Mouse (Mus musculus): ENCODE measurements around the gene Fas.

Gene Fas

DNA sequence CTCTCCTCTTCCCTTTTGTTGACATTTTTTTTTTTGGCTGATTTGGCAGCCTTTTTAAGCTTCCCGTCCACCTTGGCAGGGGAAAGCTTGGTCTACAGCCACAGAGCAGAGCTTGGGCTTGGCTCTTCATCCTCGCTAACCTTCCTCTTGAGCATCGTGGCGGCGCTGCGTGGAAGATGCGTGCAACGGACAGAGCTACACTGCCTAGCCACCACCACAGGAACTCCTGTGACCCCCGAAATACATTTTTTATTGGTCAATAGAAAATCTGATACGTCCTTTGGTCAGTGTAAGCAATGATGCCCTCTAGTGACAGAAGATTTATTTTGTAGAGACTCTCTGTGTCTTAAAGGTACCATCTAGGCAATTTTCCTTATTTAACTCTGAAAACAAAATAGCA is 6.1 kb upstream of the Fas start:
- no peak for DNase-seq (ENCODE audit: low spot score in 2 of 2)

DNA sequence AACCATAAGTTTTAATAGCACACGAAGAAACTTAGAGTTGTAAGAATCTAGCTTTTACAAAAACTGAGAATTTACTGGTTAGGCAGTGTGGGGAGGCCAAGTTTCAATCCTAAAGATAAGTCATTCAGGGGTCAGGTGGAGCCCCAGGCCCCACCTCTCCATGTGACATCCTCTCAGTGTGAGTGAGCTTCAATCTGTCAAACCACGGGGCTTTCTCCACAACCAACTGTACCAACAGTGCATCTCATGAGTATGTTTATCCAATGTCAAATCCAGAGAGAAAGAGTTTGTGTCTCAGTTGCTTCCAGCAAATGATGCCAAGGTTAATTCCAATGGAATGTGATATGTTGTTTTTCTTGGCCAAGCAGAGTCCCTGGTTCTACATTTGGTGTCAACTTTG is 5.6 kb upstream of the Fas start:
- DNase-seq (ENCODE audit: low spot score in 2 of 2), result no peak

DNA sequence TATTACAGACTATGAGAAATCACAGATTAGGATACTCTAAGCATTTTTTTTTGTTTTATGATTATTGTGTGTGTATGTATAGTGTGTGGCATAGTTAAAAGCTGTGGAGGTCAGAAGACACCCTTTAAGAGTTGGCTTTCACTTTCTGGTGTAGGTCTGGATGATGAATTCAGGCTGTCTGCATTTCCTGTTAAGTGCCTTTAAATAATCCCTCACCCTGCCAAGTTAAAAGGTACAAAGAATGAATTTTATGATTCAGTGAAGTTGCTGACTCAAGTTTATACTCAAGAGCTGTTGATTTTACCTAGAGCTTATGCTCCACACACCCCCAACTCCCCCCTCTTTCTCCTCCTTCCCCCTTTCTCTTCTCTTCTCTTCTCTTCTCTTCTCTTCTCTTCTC is 3.2 kb upstream of the Fas start:
- no peak for DNase-seq (ENCODE audit: low spot score in 2 of 2)

DNA sequence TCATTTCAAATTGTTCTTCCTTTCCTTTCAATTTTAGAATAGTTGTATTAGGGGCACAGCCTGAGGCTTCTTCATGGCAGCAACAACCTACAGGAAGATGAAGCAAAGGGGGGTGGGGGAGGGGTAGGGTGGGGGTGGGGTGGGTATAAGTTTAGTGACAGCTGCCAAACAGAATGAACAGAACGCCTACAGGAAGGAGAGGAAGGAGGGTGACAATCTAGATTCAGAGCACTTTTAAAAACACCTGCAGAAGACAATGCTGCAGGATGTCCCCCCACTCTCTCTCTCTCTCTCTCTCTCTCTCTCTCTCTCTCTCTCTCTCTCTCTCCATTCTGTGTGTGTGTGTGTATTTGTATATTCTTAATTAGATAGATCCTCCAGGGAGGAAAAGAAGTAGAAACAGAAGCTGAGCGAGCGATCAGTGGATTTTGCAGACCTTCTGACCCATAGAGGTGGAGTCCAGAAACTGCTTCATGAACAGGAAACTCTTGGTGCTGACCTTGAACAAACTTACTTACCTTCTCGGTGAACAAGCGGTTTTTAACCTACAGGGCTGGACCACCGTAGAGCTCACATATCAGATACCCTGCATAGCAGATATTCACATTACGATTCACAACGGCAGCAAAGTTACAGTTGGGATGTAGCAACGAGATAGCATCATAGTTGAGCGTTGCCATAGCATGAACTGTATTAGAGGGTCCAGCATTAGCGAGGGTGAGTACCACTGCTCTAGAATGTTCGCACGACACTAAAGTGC is 2.6 kb upstream of the Fas start:
- no peak for DNase-seq (ENCODE audit: low spot score in 2 of 2)

DNA sequence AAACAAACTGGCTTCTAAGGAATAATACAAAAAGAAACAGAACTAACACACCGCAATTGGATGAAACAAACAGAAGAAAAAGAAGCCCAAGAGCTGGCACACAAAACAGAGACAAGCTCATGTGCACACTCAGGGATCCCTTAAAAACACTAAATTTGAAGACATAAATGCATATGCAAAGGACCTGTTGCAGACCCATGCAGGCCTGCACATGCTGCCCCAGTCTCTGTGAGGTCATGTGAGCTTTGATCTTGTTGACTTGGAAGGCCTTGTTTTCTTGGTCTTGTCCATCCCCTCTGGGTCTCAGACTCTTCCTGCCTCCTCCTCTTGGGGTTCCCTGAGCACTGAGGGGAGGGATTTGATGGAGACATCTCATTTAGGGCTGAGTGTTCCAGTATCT is 1.8 kb upstream of the Fas start:
- no peak for DNase-seq (ENCODE audit: low spot score in 2 of 2)

DNA sequence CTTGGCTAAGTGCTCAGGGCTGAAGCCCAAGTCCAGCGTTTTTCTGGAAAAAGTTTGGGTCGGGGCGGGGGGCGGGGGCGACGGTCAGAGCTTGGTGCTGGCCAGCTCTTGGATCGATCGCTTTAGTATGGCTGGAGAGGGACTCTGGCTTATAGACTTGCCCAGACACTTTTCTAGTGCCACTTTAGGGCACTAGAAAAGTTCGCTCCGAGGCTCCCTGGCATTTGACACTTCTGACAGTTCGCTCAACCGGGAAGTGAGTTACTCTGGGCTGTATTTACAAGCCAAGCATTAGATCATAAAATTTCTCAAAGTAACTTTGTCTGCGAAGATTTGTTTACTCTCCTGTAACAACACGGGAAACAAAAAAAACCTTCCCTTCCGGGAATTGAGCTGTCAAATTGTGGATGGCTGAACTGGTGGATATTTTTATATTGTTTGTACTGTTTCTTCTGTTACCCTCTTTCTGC is 441 bp downstream of the Fas start:
- no peak for DNase-seq (ENCODE audit: low spot score in 2 of 2)

DNA sequence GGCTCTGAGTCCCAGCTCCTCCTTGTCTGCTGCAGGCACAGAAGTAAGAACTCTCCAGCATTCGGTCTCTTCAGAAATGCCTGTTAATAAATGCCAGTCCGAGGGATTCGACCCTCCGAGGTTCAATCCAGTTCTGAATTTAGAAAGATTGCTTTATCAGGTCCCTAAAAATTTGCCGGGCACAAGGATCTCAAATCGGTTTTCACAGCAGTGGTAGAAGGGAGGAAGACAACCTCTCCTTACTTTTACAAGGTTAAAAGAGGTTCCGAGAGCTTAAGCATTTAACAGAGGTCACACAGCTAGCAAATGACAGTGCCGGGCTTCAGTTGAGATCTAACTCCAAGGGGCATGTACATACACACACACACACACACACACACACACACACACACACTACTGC is 913 bp downstream of the Fas start:
- no peak for DNase-seq (ENCODE audit: low spot score in 2 of 2)

DNA sequence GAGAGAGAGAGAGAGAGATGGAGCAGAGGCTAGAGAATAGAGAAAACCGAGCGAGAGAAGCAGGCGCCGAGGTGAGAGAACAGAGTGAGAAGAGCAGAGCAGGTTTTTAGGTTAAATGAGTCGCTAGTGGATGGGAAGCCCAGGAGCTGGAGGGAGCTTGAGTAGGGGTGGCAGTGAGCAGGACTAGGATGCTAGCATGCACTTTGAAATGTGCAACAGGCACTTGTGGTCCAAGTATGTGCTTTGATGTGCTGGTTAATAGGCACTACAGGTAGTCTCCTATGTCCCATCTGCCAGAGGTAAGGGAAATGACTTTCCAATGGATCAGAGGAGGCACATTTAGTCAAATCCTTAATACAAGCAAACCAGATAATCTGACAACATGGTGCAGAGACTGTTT is 1.5 kb downstream of the Fas start:
- no peak for DNase-seq (ENCODE audit: low spot score in 2 of 2)

DNA sequence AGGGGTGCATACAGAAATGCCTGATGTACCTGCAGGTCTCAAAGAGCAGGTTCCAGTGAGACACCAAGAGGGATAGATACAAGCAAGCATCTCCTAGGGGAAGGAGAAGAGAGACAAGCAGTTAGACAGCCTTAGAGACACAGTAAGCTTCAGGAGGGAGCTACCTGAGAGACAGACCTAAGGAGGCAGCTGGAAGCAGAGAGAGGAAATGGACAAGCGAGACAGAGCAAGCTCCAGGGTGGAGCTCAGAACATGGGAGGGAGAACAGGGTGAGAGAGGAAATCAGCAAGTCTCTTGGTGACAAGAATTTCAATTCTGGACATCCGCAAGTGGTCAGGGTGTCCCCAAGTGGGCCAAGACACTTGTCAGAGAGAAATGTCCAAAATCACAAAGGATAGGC is 2.2 kb downstream of the Fas start:
- no peak for DNase-seq (ENCODE audit: low spot score in 2 of 2)

DNA sequence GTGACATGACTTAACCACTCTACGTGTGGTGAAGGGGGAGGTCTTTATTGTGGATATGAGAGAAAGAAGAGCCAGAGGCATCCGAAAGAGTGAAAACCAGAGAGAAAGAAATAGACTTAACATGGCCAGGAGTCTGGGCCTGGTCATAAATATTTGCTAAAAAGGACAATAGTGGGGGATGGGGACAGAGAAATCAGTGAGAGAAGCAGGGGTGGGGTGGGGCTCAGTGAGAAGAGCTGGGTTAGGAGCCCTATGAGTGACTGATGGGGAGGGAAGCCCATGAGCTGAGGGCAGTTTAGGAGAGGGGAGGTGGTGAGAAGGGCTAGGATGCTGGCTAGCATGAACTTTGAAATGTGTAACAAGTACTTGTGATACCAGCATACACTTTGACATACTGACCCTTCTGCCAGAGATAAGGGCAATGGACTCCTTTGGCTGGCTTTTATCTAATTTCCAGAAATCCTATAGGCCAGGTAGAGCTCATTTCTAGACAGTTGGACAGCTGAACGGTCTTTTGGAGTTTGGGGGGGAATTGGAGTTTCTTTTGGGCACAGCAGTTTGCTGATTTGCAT is 3.0 kb downstream of the Fas start:
- DNase-seq (ENCODE audit: low spot score in 2 of 2), result no peak

DNA sequence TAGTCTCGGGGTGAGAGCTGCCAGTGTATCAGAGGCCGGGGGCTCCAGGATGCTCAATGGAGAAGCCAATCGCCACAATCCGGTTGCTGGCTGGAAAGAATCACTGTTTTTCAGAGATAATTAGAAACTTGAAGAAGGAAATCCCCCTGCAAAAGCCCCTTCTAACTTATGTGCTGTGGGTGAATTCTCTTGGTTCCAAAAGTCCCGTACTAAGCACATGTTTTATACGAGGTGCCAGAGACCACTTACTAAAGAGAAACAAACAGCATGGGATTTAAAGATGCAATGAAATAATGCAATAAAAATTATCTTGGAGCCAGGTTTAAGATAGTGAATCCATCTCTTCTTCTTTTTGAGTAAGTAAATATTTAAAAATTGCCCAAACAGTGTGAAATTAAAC is 5.0 kb downstream of the Fas start:
- DNase-seq (ENCODE audit: low spot score in 2 of 2), result no peak

DNA sequence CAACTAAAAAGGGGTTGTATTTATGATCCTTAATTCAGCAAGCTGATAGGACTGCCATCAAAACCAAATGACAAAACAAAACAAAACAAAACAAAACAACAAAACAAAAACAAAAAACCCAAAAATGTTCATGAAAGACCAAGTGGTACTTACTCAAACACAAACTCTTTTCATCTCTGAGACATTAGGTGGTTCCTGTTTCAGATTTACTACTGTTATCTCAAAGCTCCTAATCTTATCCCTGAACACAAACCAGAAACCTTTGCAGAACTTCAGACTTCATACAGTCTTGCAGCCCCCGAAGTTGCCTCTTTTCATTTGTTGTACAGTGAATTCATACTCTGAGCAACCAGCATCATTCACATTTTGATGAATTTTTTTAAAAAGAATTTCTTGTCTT is 8.1 kb downstream of the Fas start:
- DNase-seq (ENCODE audit: low spot score in 2 of 2), result no peak

DNA sequence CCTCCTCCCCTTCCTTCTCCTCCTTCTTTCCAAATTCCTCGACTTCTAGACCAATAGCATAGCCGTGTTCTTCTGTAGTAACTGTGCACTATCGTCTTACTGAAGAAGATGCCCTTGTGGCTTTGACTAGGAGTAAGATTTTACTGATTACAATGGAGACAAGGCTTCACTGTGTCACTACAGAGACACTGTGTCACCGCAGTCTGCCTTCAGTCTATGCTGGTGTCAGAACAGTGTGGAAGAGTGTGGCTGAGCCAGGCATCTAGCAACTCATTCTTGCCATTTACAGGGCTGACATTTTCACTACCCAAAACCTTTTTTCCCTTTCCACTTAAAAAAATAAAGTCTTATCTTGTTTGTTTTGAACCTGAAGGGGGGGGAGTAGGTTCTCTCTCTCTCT is 8.8 kb downstream of the Fas start:
- DNase-seq (ENCODE audit: low spot score in 2 of 2), result no peak

DNA sequence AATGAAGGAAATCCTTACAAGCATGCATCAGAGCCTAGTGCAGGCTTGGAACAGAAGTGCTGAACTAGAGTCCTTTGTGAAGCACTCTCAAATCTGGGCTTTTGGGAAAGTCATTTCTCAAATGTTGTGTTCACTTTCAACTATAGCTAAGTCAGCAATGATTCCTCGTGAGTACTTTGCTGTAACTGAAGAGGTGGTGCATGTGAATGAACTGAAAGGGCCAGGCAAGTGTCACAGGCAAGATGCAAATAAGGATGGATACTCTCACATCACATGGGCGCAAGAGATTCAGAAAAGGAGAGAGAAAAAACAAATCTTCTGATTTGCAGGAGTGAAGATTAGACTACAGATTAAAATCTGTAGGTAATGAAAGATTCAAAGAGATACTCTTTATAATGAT is 10.0 kb downstream of the Fas start:
- no peak for DNase-seq (ENCODE audit: low spot score in 2 of 2)

DNA sequence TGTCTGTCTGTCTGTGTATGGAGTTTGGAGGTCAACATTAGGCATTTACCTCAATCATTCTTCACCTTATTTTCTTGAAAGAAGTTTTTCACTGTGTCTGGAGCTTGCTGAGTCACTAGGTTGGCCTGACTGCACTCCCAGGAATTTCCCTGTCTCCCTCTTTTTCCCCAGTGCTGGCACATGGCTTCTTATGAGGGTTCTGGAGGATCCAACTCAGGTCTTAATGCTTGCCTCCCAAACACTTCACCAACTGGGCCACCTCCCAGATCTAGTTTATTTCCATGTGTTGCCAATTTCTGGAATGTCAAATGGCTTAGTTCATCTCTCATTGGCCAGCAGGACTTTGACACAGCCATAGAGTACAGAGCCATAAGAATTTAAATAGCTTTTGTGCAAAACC is 14.5 kb downstream of the Fas start:
- DNase-seq (ENCODE audit: low spot score in 2 of 2), result no peak

DNA sequence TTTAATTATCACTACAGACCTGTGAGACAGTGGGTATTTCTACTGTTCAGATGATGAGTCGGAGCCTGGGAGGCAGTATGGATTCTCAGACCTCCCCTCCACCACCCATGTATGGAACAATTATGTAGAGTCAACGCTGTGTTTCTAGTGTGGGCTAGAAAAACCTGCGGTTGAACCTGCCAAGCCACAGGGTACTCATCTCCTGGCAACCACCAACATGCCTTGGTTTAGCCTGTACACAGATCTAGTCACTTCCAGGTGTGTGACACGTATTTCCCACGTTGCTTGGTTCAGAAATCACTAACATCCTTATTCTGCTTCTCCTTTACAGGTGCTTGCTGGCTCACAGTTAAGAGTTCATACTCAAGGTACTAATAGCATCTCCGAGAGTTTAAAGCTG is 16.3 kb downstream of the Fas start:
- no peak for DNase-seq (ENCODE audit: low spot score in 2 of 2)

DNA sequence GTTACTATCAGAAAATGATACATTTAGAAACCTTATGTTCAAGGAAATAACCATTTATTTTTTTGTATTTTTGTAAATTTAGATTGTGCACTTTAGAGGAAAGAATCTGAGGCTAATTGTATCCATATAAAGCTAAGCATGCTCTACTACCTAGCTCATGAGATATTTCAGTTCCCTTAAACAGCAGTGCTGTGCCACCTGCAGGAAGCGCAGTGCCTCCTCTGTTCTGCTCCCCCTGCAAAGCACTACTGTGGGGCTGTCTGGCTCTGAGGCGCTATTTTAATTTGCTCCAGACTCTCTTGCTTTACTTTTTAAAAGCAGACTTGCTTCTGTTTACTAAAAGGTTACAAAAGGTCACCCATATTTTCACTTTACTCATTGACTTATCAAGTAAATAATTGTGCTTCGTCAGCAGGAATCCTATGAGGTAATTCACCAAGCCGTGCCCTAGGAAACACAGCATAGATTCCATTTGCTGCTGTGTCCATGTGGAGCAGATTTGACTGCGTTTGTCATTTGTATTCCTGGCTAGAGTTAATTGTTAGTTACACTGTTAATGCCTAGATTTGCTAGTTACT is 21.8 kb downstream of the Fas start:
- DNase-seq (ENCODE audit: low spot score in 2 of 2), result peak in 1 of 2 experiments; percentile 28

DNA sequence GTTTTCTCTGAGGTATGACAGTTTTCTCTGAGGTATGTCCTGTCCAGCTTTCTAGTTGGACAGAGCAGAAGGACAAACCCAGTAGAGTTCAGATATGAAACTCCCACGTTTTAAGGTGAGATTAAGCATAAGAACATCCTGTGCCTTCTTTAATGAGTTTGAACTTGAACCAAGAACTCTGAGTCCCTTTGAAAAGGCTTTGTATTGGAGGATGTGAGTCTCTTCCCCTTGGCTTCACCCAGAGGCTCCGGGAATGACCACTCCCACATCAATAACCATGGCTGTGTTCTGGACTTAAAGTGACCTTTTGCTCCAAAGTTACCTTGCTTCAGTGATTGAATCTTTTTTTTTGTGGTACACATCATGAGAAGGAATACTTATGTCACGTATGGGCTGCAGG is 37.6 kb downstream of the Fas start:
- no peak for DNase-seq (ENCODE audit: low spot score in 2 of 2)

DNA sequence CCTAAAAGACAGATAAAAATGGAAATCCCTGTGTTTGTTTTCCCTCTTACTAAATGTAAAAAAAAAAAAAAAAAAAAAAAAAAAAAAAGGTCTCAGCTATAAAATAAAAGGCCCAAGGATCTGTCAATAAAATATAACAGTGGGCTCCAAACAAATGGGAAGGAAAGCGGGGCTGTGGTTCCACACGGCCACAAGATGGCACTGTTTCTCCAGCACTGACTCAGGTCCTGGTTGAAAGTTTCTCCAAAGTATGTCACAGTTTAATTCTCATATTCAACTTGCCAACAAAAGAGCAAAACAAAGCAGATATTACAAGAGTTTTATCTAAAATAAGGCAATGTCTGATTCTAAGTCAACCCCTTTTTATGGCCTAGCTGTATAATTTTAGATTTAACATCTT is 43.8 kb downstream of the Fas start:
- DNase-seq (ENCODE audit: low spot score in 2 of 2), result peak; percentile 13 to 74

DNA sequence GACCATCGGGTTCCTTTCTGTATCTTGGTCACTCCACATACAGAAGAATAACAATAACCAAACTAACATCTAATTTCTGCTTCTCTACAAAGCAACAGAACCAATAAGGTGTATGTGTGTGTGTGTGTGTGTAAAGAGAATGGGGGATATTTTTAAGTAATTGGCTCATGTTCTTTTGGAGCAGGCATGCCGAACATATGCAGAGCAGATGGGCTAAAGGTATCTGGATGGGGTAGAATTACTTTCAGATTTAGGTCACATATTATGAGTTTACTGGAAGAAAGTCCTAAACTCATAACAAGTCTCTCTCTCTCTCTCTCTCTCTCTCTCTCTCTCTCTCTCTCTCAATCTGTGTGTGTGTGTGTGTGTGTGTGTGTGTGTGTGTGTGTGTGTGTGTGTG is 54.2 kb downstream of the Fas start:
- no peak for DNase-seq (ENCODE audit: low spot score in 2 of 2)

DNA sequence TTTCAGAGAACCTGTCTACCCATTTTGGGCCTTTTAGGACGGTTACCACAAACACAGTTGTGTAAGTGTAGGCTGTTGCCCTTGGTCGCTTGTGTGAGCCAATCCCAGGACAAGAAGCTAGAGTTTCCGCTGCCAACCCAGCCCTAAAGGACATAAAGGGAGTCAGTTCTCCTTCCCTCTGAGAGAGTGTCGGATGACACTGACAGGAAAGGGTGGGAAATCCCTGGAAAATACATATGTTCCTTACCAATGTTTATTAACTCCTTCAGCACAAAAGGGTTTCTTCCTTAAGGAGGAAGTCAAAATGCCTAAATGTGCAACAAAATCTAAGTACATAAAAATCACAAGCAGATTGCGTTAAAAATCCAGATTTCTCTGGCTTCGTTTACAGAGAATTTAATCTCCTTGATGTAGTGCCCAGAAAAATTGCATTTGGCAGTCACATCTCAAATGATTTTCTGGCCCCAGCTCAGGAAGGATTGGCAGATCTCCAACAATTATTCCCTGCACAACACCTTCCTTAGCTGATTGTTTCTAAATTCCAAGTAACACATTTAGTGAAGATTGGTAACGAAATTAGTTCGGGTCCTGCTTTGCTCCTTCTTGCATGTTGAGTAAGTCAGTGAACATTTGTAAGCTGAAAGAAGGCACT is 55.3 kb downstream of the Fas start:
- no peak for DNase-seq (ENCODE audit: low spot score in 2 of 2)

DNA sequence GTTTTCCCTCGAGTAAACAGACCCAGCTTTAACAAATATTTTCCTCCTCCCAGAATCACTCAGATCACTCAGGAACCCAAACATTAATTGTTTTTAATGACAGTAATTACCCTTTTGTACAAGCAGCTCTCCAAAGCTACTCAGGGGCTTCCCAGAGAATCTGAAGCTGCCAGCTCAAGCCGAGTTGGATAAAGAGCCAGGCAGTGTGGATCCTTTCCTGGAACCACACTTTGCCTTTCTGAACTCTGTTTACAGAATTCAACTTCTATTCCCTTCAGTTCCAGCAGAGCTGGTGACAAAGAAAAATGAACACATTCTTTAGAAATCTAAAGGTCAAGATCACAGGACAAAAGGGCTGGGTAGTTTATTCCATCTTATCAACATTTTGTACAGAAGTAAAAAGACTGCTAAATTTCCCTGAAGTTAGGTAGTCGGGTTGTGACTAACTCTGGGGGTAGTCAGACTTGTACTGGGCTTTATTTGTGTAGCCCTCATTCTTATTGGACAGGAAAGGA is 62.9 kb downstream of the Fas start:
- no peak for DNase-seq (ENCODE audit: low spot score in 2 of 2)

DNA sequence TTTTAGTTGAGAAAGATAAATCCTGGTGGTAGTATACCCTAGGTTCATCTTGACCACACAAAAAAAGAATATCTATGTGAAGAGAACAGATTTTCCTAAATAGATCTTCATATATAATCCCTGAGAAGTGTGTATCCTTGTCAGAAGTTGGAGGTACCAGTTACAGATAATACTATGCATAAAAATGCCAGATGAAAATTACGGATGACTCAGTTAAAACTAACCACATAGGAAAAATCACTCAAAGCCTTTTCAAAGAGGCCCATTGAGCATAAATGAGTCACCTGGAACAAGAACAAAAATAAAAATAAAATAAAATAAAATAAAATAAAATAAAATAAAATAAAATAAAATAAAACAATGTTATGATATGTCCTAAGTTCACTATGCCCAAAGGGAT is 72.2 kb downstream of the Fas start:
- no peak for DNase-seq (ENCODE audit: low spot score in 2 of 2)

Measured in spleen, postnatal 10 days (tissue).